Mouse (Mus musculus): ENCODE data around the gene Abcg4. TPM values are rescaled to one million over a fixed set of nuclear protein-coding genes. Genes with fewer than 3 reads are reported as not detected.

Gene Abcg4
- total RNA-seq (2023): not detected in 4 replicates

GRCm38 (mm10) chr9:44288076-44288958, at the start of gene Abcg4:
Abcg4 (minus strand) TSS chr9:44288615.

DNA sequence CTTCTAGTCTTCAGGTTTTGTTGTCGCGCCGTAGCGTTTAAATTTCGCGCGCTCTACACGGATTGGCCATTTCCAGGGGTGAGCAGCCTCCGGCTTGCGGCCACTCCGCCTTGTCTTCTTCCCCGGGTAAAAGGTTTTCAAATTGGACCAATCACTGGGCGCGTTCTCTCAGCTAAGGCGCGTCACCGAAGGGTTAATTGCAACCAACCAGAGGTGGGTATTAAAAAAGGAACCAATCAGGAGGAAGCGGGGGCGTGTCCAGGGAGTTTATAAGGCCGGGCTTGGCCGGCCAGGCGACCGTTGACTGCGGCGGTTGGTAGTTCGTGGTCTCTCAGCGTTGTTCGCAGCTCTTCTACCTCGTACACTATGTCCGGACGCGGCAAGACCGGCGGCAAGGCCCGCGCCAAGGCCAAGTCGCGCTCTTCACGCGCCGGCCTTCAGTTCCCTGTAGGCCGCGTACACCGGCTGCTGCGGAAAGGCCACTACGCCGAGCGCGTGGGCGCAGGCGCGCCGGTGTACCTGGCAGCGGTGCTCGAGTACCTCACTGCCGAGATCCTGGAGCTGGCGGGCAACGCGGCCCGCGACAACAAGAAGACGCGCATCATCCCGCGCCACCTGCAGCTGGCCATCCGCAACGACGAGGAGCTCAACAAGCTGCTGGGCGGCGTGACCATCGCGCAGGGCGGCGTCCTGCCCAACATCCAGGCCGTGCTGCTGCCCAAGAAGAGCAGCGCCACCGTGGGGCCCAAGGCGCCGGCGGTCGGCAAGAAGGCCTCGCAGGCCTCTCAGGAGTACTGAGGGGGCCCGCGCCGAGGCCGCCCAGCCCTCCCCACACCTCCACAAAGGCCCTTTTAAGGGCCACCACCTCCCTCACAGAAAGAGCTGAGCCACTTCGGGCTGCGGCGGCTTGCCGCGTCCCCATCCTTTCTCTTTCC, 46.2 kb upstream of the Abcg4 start, which contains the start of gene H2afx:
H2afx (plus strand) TSS at position 299 of the 935 bp plus-strand sequence.

DNA sequence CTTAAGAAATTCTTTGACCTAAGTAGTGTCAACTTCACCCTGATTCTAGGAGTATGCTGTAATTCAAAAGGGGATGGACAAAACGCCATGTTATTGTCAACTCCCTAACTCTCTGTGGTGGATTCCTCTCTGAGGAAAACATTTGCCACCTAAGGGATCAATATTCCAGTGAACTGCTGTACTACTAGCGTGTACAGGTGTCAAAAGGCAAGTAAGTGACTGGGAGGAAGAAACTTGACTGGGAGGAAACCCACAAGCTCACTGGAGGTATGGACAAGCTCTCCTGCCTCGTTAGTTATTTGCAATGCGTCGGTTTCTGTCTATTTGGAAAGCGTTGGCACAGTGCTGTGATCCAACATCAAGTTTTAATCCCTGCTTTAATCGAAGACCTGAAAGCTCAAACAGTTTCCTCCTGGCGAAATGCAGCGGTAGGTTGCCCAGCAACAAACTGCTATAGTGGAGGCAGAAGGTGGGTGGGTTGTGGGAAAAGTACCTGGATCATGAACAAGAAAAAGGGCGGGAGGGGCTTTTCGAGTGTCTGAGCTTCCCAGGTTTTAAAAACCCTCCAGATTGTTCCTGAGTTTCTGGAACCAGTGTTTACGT, 37.5 kb upstream of the Abcg4 start, which contains the start of gene Dpagt1:
Dpagt1 (plus strand) TSS at position 252 of the 603 bp plus-strand sequence.

DNA sequence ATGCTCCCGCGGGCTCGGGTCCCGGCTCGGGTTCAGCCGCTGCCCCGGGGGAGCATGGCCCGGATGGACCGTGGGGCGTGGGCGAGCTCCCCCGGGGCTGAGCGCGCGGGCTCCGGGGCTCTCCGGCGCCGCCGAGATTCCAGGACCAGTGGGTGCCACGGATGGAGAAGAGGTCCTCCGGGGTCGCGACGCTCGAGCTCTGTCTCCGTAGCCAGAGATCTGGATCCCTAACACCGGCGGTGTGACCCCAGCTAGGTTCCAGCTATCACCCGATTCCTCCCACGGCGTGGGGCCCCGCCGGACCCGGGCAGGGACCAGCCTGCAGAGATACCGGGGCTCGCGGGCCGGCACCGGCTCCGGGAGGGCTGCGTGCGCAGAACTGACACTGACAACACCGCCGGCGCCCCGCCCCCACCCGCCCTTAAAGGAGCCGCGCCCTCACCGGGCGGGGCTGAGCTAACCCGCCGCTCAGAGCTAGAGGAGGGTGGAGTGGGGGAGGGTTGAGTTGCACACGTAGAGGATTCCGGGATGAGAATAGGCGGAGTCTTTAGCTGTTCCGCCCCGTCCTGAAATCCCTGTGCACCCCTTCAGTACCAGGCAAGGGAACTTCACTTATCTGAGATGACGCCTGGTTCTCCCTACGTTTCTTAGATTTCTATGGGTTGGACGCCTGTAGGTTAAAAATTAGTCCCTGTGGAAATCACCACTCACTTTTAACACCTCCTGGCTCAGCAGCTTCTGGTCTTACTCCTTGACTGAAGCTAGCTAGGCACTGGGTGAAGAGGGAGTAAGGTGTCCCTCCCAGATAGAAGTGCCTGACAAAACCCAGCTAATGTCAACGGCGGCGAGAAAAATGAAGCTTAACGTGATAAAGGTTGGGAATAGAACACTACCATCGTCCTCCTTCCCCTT, 31.7 kb upstream of the Abcg4 start, which contains the start of gene C2cd2l:
C2cd2l (minus strand) TSS at position 399 of the 912 bp plus-strand sequence.

GRCm38 (mm10) chr9:44305466-44306079, 17.2 kb upstream of the Abcg4 start, which contains the start of gene Hinfp:
Hinfp (minus strand) TSS chr9:44305671.

GRCm38 (mm10) chr9:44268432-44268831, 20.0 kb downstream of the Abcg4 start, which contains the start of gene Nlrx1:
Nlrx1 (minus strand) TSS chr9:44268599.

GRCm38 (mm10) chr9:44251314-44251713, 37.1 kb downstream of the Abcg4 start, which contains the start of gene Pdzd3:
Pdzd3 (minus strand) TSS chr9:44251471.

DNA sequence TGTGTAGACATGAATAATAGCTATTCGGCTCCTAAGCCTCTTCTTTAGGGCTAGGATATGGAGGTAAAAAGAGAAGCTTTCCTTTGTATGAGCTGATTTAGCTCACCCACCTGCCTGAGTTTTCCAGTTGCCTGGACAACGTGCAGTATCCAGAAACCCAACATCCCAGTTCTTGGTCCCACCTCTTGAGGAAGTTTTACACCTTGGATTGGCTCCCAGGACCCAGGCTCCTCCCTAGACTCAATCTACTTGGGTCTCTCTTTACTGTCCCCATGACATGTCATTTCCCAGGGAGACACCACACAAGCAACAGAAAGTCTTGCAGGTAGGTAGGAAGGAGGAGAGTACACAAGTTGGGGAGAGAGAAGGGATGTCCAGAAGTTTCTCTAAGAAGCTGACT, 48.0 kb downstream of the Abcg4 start, which contains the start of gene Ccdc153:
Ccdc153 (plus strand) TSS at position 278 of the 400 bp plus-strand sequence.

GRCm38 (mm10) chr9:44233802-44234478, 54.5 kb downstream of the Abcg4 start, which contains the start of gene Cbl:
Cbl (minus strand) TSS chr9:44234049.

Other genes with a start within 250 kb of the Abcg4 start
- gene Thy1, start 245.2 kb downstream of the Abcg4 start, total RNA-seq (2023): 1.4 to 3.1 TPM (median 2.6 TPM) in 4 replicates
- 19.0 to 31.1 TPM (median 23.0 TPM) in 4 replicates for gene Usp2, start 221.6 kb downstream of the Abcg4 start, total RNA-seq (2023)
- gene Mfrp, start 186.9 kb downstream of the Abcg4 start, total RNA-seq (2023): 0.55 to 0.73 TPM (median 0.69 TPM) in 3 of 4 replicates, not detected in the other
- gene C1qtnf5, start 181.4 kb downstream of the Abcg4 start, total RNA-seq (2023): 2.8 TPM in 1 of 4 replicates, not detected in the others
- 0.21 TPM in 1 of 4 replicates, not detected in the others for gene Gm49380, start 175.1 kb downstream of the Abcg4 start, total RNA-seq (2023)
- 17.2 to 23.5 TPM (median 20.6 TPM) in 4 replicates for gene Rnf26, start 175.1 kb downstream of the Abcg4 start, total RNA-seq (2023)
- gene Mcam, start 154.1 kb downstream of the Abcg4 start, total RNA-seq (2023): 0.20 to 0.27 TPM (median 0.27 TPM) in 3 of 4 replicates, not detected in the other
- gene Cbl, start 54.6 kb downstream of the Abcg4 start, total RNA-seq (2023): 133 to 146 TPM (median 140 TPM) in 4 replicates
- not detected in 4 replicates for gene Ccdc153, start 47.9 kb downstream of the Abcg4 start, total RNA-seq (2023)
- gene Pdzd3, start 37.1 kb downstream of the Abcg4 start, total RNA-seq (2023): not detected in 4 replicates
- gene Nlrx1, start 20.0 kb downstream of the Abcg4 start, total RNA-seq (2023): 4.3 to 6.5 TPM (median 6.0 TPM) in 4 replicates
- 52.6 to 65.7 TPM (median 58.7 TPM) in 4 replicates for gene Hinfp, start 17.1 kb upstream of the Abcg4 start, total RNA-seq (2023)
- gene C2cd2l, start 31.7 kb upstream of the Abcg4 start, total RNA-seq (2023): 17.0 to 21.3 TPM (median 20.4 TPM) in 4 replicates
- gene Dpagt1, start 37.4 kb upstream of the Abcg4 start, total RNA-seq (2023): 8.1 to 11.0 TPM (median 9.4 TPM) in 4 replicates
- 34.2 to 44.5 TPM (median 37.9 TPM) in 4 replicates for gene H2afx, start 46.1 kb upstream of the Abcg4 start, total RNA-seq (2023)
- gene Hmbs, start 55.6 kb upstream of the Abcg4 start, total RNA-seq (2023): 14.8 to 18.8 TPM (median 16.7 TPM) in 4 replicates
- gene Vps11, start 73.1 kb upstream of the Abcg4 start, total RNA-seq (2023): 60.1 to 72.9 TPM (median 69.4 TPM) in 4 replicates
- 74.5 to 88.3 TPM (median 81.6 TPM) in 4 replicates for gene Hyou1, start 90.9 kb upstream of the Abcg4 start, total RNA-seq (2023)
- 16.5 to 19.7 TPM (median 17.7 TPM) in 4 replicates for gene Slc37a4, start 108.2 kb upstream of the Abcg4 start, total RNA-seq (2023)
- 2,372 to 2,652 TPM (median 2,528 TPM) in 4 replicates for gene Rps25, start 118.5 kb upstream of the Abcg4 start, total RNA-seq (2023)
- 56.6 to 62.6 TPM (median 60.0 TPM) in 4 replicates for gene Trappc4, start 119.0 kb upstream of the Abcg4 start, total RNA-seq (2023)
- gene Ccdc84, start 130.0 kb upstream of the Abcg4 start, total RNA-seq (2023): 38.7 to 53.8 TPM (median 40.0 TPM) in 4 replicates
- not detected in 4 replicates for gene Foxr1, start 152.5 kb upstream of the Abcg4 start, total RNA-seq (2023)
- not detected in 4 replicates for gene Upk2, start 166.4 kb upstream of the Abcg4 start, total RNA-seq (2023)
- 95.6 to 104 TPM (median 102 TPM) in 4 replicates for gene Bcl9l, start 194.2 kb upstream of the Abcg4 start, total RNA-seq (2023)